Mouse (Mus musculus) spleen, adult 2 months (tissue): ENCODE results near the gene Mrps18a. TPM values are rescaled to one million over a fixed set of nuclear protein-coding genes. Genes with fewer than 3 reads are reported as not detected.

ENCODE experiments used
- DNase-seq, 2 experiments: peaks; one replicate each; pipeline versions ENCODE4 v3.0.0 to v3.0.0-alpha.2; 2012 to 2021; ENCODE audit warnings: low spot score in 2 of 2, low read depth in 1 of 2
- H3K27ac ChIP-seq: fragments of 200-500 bp; 2 replicates; pipeline ENCODE4 v1.5.1; 2012; ENCODE audit warnings: low read length, inconsistent platforms; ENCODE audit not compliant: insufficient read depth
- H3K27me3 ChIP-seq: fragments of 200-500 bp; 2 replicates; pipeline ENCODE4 v1.6.1; 2012; ENCODE audit warnings: mild to moderate bottlenecking, moderate library complexity, low read length, inconsistent platforms; ENCODE audit not compliant: control insufficient read depth, insufficient read depth
- H3K36me3 ChIP-seq: fragments of 200-500 bp; 2 replicates; pipeline ENCODE4 v1.6.1; 2012; ENCODE audit warnings: mild to moderate bottlenecking, low read length, inconsistent platforms; ENCODE audit not compliant: control insufficient read depth, insufficient read depth
- H3K4me1 ChIP-seq: fragments of 200-500 bp; 2 replicates; pipeline ENCODE4 v1.6.1; 2011; ENCODE audit warnings: inconsistent platforms; ENCODE audit not compliant: control insufficient read depth, insufficient read depth, insufficient read length
- H3K4me3 ChIP-seq: fragments of 200-500 bp; 2 replicates; pipeline ENCODE4 v1.5.1; 2011; ENCODE audit warnings: mild to moderate bottlenecking, inconsistent platforms; ENCODE audit not compliant: insufficient read depth, insufficient read length; ENCODE audit errors: extremely low read depth
- CTCF ChIP-seq: fragments of 200-500 bp; IDR thresholded peaks from 2 replicates; pipeline ENCODE4 v1.5.1; 2011; ENCODE audit warnings: mild to moderate bottlenecking, inconsistent platforms; ENCODE audit not compliant: insufficient read depth, insufficient read length, insufficient replicate concordance; ENCODE audit errors: extremely low read depth
- POLR2A ChIP-seq: fragments of 200-500 bp; IDR thresholded peaks from 2 replicates; pipeline ENCODE4 v1.6.1; 2011; ENCODE audit warnings: low read depth, low read length, inconsistent platforms
- WGBS: fragments of 180-500 bp; shearing (Covaris S2); methylation state at CpG from one replicate; pipeline ENCODE4 v1.1.7; 2018; 5-methylcytosine and 5-hydroxymethylcytosine counted together
- polyA plus RNA-seq: library from polyadenylated mRNA; depleted of rRNA; stranded (reverse); fragments of >200 nt; gene quantifications from 2 replicates; pipeline ENCODE4 v1.2.3, GENCODE M21; 2012; rRNA removed

The Mrps18a gene
- polyA plus RNA-seq, 1 experiment = 29.7 TPM

DNA sequence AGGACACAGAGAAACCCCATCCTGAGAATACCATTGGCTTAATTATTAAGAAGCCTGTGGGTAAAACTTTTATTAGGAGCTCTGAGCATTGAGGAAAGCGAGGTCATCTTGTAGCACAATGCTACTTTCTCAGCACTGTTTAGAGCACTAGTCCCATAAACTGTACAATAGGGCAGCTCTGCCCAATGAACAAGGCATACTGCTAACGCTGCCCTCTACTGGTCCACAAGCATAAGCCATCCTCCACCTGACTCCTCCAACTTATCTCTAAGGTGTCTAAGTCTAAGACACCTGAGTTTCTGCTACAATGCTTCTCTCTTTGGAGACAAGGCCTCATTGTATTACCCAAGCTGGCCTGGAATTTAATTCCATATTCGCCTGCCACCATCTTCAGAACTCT is 59.8 kb downstream of the Mrps18a start:
- H3K27ac ChIP-seq = no peak overlapping the region
- H3K4me3 ChIP-seq = no peak overlapping the region
- peak in 1 of 2 experiments; percentile 26 for DNase-seq
- TF ChIP-seq POLR2A = no peak
- TF ChIP-seq CTCF = peak; percentile 33; the same call in 1 of the 2 replicates
- WGBS = 89% methylated on average over 3 of the region's 3 CpGs
- no peaks in the 10 kb centered on the region for H3K27me3 ChIP-seq
- H3K4me1 ChIP-seq = no peaks in the 10 kb centered on the region
- H3K36me3 ChIP-seq = peaks cover 38% of the 10 kb centered on the region

Other genes with a start within 250 kb of the Mrps18a start
- 92.9 and 106 TPM in 2 replicates for gene Vegfa, start 78.6 kb upstream of the Mrps18a start, polyA plus RNA-seq
- 0.58 and 2.1 TPM in 2 replicates for gene Rsph9, start 33.2 kb downstream of the Mrps18a start, polyA plus RNA-seq
- 16.5 and 17.7 TPM in 2 replicates for gene Mad2l1bp, start 42.6 kb downstream of the Mrps18a start, polyA plus RNA-seq
- 176 and 177 TPM in 2 replicates for gene Gtpbp2, start 50.0 kb downstream of the Mrps18a start, polyA plus RNA-seq
- 5.2 and 5.6 TPM in 2 replicates for gene Polh, start 91.7 kb downstream of the Mrps18a start, polyA plus RNA-seq
- 14.7 and 16.8 TPM in 2 replicates for gene Xpo5, start 91.8 kb downstream of the Mrps18a start, polyA plus RNA-seq
- 30.0 and 33.6 TPM in 2 replicates for gene Polr1c, start 137.1 kb downstream of the Mrps18a start, polyA plus RNA-seq
- 128 and 138 TPM in 2 replicates for gene Yipf3, start 137.1 kb downstream of the Mrps18a start, polyA plus RNA-seq
- gene Lrrc73, start 142.5 kb downstream of the Mrps18a start, polyA plus RNA-seq = 0.82 and 0.89 TPM in 2 replicates
- 28.8 and 40.4 TPM in 2 replicates for gene Tjap1, start 172.0 kb downstream of the Mrps18a start, polyA plus RNA-seq
- 0.46 and 0.50 TPM in 2 replicates for gene Dlk2, start 186.4 kb downstream of the Mrps18a start, polyA plus RNA-seq
- 15.4 and 23.3 TPM in 2 replicates for gene Abcc10, start 217.4 kb downstream of the Mrps18a start, polyA plus RNA-seq